Mouse (Mus musculus) E14TG2a.4 (cell line): ENCODE results near the gene Pcnt.

Experiments
- CTCF ChIP-seq: conservative IDR thresholded peaks from 2 replicates; pipeline ENCODE4 v1.5.1; 2014; ENCODE audit warnings: low read length
- NANOG ChIP-seq: IDR thresholded peaks from 2 replicates; pipeline ENCODE4 v1.6.1; 2014; ENCODE audit warnings: borderline replicate concordance, low read length, mixed read lengths

- TF ChIP-seq CTCF, result no peak
- TF ChIP-seq NANOG, result no peak
Measured at GRCm38 (mm10) chr10:76445996-76446681, 3.6 kb upstream of the Pcnt start.
